Mouse (Mus musculus) kidney, adult 9 months (tissue): ENCODE data around the gene Tbxas1.

Experiments
- DNase-seq: peaks from one replicate; pipeline ENCODE4 v3.0.0; 2022

The Tbxas1 gene

GRCm38 (mm10) chr6:38860301-38860700 lies 14.9 kb upstream of the Tbxas1 start:
- peak; percentile 56 for DNase-seq

GRCm38 (mm10) chr6:38863595-38863994 lies 11.6 kb upstream of the Tbxas1 start:
- DNase-seq = no peak

GRCm38 (mm10) chr6:38865805-38866204 lies 9.4 kb upstream of the Tbxas1 start:
- no peak for DNase-seq

- peak; percentile 87 for DNase-seq
These were observed 8.8 kb upstream of the Tbxas1 start for GRCm38 (mm10) chr6:38866357-38866756.

GRCm38 (mm10) chr6:38866761-38867160 lies 8.4 kb upstream of the Tbxas1 start:
- no peak for DNase-seq

GRCm38 (mm10) chr6:38867291-38867690 lies 7.9 kb upstream of the Tbxas1 start:
- no peak for DNase-seq

- no peak for DNase-seq
These were observed 6.2 kb upstream of the Tbxas1 start for GRCm38 (mm10) chr6:38868974-38869373.

GRCm38 (mm10) chr6:38870070-38870469 lies 5.1 kb upstream of the Tbxas1 start:
- DNase-seq = peak; percentile 65

GRCm38 (mm10) chr6:38871051-38871450 lies 4.2 kb upstream of the Tbxas1 start:
- DNase-seq = no peak

GRCm38 (mm10) chr6:38873316-38873715 lies 1.9 kb upstream of the Tbxas1 start:
- DNase-seq = no peak

- DNase-seq = peak; percentile 84
These were observed 1.2 kb upstream of the Tbxas1 start for GRCm38 (mm10) chr6:38874035-38874434.

GRCm38 (mm10) chr6:38874565-38875257 lies 493 bp upstream of the Tbxas1 start:
- peak; percentile 40 for DNase-seq

GRCm38 (mm10) chr6:38876071-38876911 lies 1.1 kb downstream of the Tbxas1 start, which contains the start of gene Hipk2:
Gene Hipk2 (minus strand): TSS chr6:38876165.
- peak; percentile 81 for DNase-seq

GRCm38 (mm10) chr6:38877674-38878073 lies 2.5 kb downstream of the Tbxas1 start:
- no peak for DNase-seq

- no peak for DNase-seq
These were observed 6.3 kb downstream of the Tbxas1 start for GRCm38 (mm10) chr6:38881468-38881867.

GRCm38 (mm10) chr6:38881975-38882374 lies 6.8 kb downstream of the Tbxas1 start:
- no peak for DNase-seq

- DNase-seq = no peak
These were observed 7.5 kb downstream of the Tbxas1 start for GRCm38 (mm10) chr6:38882728-38883171.

GRCm38 (mm10) chr6:38884482-38884881 lies 9.3 kb downstream of the Tbxas1 start:
- no peak for DNase-seq

GRCm38 (mm10) chr6:38885132-38885531 lies 9.9 kb downstream of the Tbxas1 start:
- DNase-seq = no peak

GRCm38 (mm10) chr6:38887436-38887835 lies 12.2 kb downstream of the Tbxas1 start:
- DNase-seq = no peak

- no peak for DNase-seq
These were observed 14.0 kb downstream of the Tbxas1 start for GRCm38 (mm10) chr6:38889156-38889555.

GRCm38 (mm10) chr6:38892017-38892416 lies 16.8 kb downstream of the Tbxas1 start:
- no peak for DNase-seq

GRCm38 (mm10) chr6:38893615-38894014 lies 18.4 kb downstream of the Tbxas1 start:
- no peak for DNase-seq

GRCm38 (mm10) chr6:38900073-38900472 lies 24.9 kb downstream of the Tbxas1 start:
- no peak for DNase-seq
